Mouse (Mus musculus): Measurements from ENCODE around the gene Syt5. TPM values are rescaled to one million over a fixed set of nuclear protein-coding genes. Genes with fewer than 3 reads are reported as not detected.

Syt5 gene
- polyA plus RNA-seq, 1 experiment from 2014 or later: 2.8 TPM

DNA sequence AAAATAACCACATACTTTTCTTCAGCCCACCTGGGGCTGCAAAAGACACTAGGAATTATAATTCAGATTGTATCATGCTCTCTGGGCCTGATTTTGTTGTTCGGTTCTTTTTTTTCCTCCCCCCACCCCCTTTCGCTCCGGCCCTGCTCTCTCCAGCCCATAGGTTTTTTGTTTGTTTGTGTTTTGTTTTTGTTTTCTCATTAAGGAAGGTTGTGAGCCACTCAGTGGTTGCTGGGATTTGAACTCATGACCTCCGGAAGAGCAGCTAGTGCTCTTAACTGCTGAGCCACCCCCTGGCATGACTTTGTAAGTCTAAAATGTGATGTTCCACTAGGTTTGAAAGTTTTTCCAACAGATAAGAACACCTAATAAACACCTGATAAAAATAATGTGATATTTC, 44.2 kb downstream of the Syt5 start:
- Histone ChIP-seq H3K27me3 (ENCODE audit: insufficient read depth, poor library complexity, severe bottlenecking) (no peaks in the 10 kb centered on the region), H3K27ac (no peak overlapping the region), H3K4me1 (peaks cover 32% of the 10 kb centered on the region), H3K36me3 (peaks cover 4% of the 10 kb centered on the region; the same call in 1 of the 2 replicates), H3K9me3 (no peaks in the 10 kb centered on the region), H3K4me3 (no peak overlapping the region)
- DNase-seq (ENCODE audit: low spot score): no peak
- WGBS: 75% methylated on average over 4 of the region's 4 CpGs

DNA sequence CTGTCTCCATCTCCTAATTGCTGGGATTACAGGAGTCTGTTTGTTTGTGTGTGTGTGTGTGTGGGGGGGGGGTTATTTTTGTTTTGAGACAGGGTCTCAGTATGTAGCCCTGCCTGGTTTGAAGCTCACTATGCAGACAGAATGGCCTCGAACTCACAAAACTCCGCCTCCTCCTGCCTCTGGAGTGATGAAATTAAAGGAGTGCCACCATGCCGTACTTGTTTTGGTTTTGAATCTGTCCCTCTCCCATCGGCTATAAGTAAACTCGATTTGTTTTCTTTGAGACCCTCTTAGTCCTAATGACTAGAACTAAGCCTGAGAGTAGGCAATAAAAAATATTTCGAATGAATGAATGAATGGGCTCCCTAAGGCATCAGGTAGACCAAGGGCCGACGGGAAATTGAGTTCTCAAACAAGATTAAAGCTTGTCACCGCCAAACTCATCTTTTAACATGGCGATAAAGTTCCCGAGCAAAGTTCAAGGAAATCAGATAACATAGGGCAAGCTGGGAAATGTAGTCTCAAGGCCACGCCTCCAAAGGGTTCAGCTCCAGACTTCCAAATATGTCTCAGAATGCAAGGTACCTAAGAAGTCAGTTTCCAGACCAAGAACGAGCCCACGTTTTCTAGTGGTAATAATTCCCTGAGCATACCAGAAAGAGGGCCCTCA, 44.8 kb downstream of the Syt5 start:
- H3K4me1 ChIP-seq: peaks cover 37% of the 10 kb centered on the region
- H3K27me3 ChIP-seq (ENCODE audit: insufficient read depth, poor library complexity, severe bottlenecking): no peaks in the 10 kb centered on the region
- H3K36me3 ChIP-seq: peaks cover 2% of the 10 kb centered on the region; the same call in 1 of the 2 replicates
- no peak for DNase-seq (ENCODE audit: low spot score)
- H3K4me3 ChIP-seq: peak overlapping the region; percentile 94
- H3K27ac ChIP-seq: peak overlapping the region; percentile 95
- H3K9me3 ChIP-seq: no peaks in the 10 kb centered on the region
- 10% methylated on average over 14 of the region's 14 CpGs for WGBS

DNA sequence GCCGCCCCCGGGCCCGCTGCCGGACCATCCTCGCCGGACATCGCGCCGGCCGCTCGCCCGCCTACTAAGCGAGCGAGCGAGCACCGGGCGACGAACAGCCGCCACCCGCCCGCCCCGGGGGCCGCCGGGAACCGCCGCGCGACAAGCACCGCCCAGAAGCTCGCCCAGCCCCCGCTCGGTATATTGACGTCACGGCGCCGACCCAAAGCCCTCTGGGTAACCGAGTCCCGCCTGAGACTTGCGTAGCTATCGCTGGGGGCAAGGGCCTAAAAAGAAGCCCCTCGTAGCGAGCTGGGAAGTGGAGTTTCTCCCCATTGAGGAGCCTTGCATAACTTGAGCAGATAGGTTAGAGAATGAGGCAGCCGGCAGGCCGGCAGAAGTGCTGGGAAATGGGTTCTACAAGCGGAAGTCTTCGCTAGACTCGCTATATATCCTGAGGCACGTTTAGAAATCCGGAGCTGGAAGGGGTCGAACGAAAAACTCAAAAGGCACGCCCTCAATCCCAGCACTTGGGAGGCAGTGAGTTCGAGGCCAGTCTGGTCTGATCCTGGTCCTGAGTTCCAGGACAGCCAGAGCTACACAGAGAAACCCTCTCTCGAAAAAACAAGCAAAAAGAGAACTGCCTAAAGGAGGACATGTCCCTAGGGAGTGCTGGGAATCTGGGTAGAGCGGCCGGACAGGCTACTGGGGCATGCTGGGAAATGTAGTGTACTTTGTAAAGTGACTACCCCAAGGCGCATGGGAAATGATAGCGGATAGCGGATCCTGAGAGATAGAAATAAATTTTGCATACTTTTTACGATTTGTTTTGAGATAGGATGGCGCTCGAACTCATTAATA, 45.6 kb downstream of the Syt5 start, which contains the start of gene Ppp1r12c:
Ppp1r12c (minus strand) TSS at position 123 of the 840 bp plus-strand sequence.
- H3K27ac ChIP-seq: peak within 1 kb of the TSS; percentile 95
- peak within 1 kb of the TSS; percentile 94 for H3K4me3 ChIP-seq
- peaks cover 42% of the 10 kb centered on the region for H3K4me1 ChIP-seq
- peak; percentile 98 for DNase-seq (ENCODE audit: low spot score)
- no peaks in the 10 kb centered on the region for H3K9me3 ChIP-seq
- H3K27me3 ChIP-seq (ENCODE audit: insufficient read depth, poor library complexity, severe bottlenecking): no peaks in the 10 kb centered on the region
- WGBS: under 1% methylated on average over 62 of the region's 62 CpGs
- H3K36me3 ChIP-seq: peaks cover 9% of the 10 kb centered on the region

DNA sequence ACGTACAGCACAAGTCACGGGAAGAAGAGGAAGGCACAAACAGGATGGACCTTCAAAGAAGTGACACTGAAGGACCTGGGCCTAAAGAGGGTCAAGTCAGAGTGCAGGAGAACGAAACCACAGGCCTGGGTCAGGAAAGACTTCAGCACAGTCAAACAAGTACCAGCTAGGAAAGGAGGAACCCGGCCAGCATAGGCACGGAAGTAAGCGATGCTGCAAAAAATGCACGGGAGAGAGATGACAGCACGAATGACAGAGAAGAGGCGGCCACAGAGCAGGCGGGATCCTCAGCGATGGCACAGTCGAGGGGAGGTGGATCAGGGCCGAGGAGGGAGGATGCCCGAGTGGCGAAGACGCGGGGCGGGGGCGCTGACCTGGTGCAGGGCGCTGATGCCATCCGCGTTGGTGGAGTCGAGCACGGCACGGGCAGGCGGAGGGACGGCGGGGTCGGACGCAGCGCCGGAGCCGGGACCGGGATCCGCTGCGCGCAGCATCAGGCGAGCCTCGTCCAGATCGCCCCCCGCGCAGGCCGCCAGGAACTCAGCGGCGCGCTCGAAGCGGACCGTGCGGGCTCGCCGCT, 46.4 kb downstream of the Syt5 start:
- WGBS: under 1% methylated on average over 51 of the region's 52 CpGs
- Histone ChIP-seq H3K27me3 (ENCODE audit: insufficient read depth, poor library complexity, severe bottlenecking) (no peaks in the 10 kb centered on the region), H3K9me3 (no peaks in the 10 kb centered on the region), H3K4me3 (peak overlapping the region; percentile 94), H3K36me3 (peaks cover 17% of the 10 kb centered on the region), H3K27ac (peak overlapping the region; percentile 95), H3K4me1 (peaks cover 42% of the 10 kb centered on the region)
- no peak for DNase-seq (ENCODE audit: low spot score)

DNA sequence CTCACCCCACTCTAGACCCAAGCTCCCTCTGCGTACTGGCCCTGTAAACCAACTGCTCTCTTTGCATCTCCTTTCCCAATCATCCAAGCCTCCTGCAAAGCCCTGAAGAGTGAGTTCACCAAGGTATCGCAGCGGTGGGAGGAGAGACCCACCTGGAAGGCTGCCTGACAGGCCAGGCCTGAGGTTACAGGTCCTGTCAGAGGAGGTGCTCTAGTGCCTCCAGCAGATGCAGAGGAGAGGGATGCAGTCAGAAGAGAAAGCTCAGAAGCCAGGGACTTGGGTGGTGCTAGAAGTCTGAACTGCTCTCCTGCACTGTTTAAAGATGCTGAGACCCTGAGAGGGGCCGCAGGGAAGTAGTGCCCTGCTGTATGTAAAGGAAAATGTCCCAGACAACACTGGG, 48.3 kb downstream of the Syt5 start:
- 72% methylated on average over 4 of the region's 4 CpGs for WGBS
- Histone ChIP-seq H3K27ac (peak overlapping the region; percentile 2; the same call in 1 of the 2 replicates), H3K27me3 (ENCODE audit: insufficient read depth, poor library complexity, severe bottlenecking) (no peaks in the 10 kb centered on the region), H3K36me3 (peaks cover 35% of the 10 kb centered on the region), H3K9me3 (no peaks in the 10 kb centered on the region), H3K4me1 (peaks cover 34% of the 10 kb centered on the region), H3K4me3 (peak overlapping the region; percentile 94)
- DNase-seq (ENCODE audit: low spot score): no peak

DNA sequence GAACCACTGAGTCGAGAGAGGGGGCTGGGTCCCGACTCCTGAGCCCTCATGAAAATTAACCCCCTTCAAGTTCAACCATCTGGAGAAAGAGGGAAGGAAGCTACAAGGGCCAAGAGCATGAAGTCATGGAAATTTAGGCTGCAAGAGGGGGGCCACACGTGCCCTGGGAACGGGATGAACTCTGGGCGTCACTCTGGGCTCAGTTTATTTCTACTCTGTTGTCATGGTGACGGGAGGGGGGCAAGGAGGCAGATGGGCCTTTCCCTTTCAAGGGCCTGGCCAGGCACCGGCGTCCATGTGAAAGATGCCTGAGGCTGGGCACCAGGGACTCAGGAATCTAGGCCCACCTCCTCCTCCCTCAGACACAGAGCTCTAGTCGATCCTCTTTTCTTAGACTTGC, 49.1 kb downstream of the Syt5 start:
- peak overlapping the region; percentile 37 for H3K27ac ChIP-seq
- no peaks in the 10 kb centered on the region for H3K9me3 ChIP-seq
- H3K36me3 ChIP-seq: peaks cover 43% of the 10 kb centered on the region
- H3K27me3 ChIP-seq (ENCODE audit: insufficient read depth, poor library complexity, severe bottlenecking): no peaks in the 10 kb centered on the region
- WGBS: 25% methylated on average over 9 of the region's 9 CpGs
- H3K4me3 ChIP-seq: peak overlapping the region; percentile 22; the same call in 1 of the 2 replicates
- peaks cover 34% of the 10 kb centered on the region for H3K4me1 ChIP-seq
- DNase-seq (ENCODE audit: low spot score): peak; percentile 88

DNA sequence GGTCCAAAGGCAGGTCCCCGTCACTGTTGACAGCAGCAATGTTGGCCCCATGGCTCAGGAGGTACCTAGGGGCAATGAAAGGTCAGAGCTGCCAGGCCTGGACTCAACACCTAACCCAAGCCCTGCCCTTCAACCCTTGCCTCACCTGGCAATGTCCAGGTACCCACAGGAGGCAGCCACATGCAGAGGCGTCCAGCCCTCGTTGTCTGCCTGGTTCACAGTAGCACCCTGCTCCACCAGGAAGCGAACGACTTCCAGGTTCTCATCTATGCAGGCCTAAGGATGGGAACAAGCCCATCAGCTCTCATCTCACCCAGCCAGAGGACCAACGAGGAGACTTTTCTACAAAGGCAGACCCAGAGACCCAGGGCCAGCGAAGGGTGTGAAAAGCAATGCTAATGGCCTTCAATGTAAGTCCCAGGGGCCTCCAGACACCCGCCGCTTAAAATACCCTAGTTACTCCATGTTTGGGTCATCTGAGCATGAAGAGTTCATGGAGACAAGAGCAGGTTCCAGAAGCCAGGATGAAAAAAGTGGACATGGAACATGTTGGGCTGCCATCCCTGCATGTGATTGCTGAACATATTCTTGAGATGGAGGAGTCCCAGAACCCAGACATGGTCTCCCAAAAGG, 50.0 kb downstream of the Syt5 start:
- peaks cover 51% of the 10 kb centered on the region for H3K36me3 ChIP-seq
- peaks cover 41% of the 10 kb centered on the region for H3K4me1 ChIP-seq
- no peak overlapping the region for H3K4me3 ChIP-seq
- no peaks in the 10 kb centered on the region for H3K9me3 ChIP-seq
- WGBS: 88% methylated on average over 9 of the region's 9 CpGs
- no peak overlapping the region for H3K27ac ChIP-seq
- no peak for DNase-seq (ENCODE audit: low spot score)
- no peaks in the 10 kb centered on the region for H3K27me3 ChIP-seq (ENCODE audit: insufficient read depth, poor library complexity, severe bottlenecking)

DNA sequence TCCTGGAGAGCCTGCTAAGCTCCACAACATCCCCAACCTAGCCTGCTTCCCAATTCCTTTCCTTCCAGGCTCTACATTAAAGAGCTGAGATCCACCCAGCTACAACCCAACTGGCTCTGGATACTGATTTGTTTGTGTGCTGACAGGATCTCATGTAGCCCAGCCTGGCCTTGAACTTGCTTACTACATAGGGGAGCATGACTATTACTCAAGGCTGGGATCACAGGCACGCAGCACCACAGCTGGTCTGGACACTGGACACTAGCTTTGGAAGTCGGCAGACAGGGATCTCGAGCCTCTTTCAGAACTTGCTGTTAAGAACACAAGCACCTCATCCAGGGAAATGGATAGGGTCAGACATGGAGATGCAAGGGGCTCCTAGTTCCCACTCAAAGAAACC, 50.9 kb downstream of the Syt5 start:
- no peak overlapping the region for H3K27ac ChIP-seq
- H3K36me3 ChIP-seq: peaks cover 59% of the 10 kb centered on the region
- peaks cover 41% of the 10 kb centered on the region for H3K4me1 ChIP-seq
- 91% methylated on average over 3 of the region's 3 CpGs for WGBS
- DNase-seq (ENCODE audit: low spot score): no peak
- no peaks in the 10 kb centered on the region for H3K27me3 ChIP-seq (ENCODE audit: insufficient read depth, poor library complexity, severe bottlenecking)
- no peaks in the 10 kb centered on the region for H3K9me3 ChIP-seq
- H3K4me3 ChIP-seq: no peak overlapping the region

DNA sequence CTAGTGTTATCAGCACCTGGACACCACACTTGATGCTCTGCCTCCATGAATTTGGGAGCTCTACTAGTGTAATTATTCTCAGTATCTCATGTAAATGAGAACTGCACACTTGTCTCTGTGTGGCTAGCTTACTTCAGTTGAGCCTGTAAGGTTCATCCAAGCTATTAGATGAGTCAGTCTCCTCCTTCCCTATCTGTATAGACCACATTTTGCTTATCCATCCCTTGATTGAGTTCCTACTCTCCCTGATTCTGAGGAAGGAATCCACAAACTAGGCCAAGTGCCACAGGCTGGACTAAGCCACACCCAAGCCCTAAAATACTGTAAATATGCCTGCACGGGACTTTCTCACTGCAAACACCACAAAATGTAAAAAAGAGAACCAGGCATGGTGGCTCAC, 53.4 kb downstream of the Syt5 start:
- no peak for DNase-seq (ENCODE audit: low spot score)
- H3K9me3 ChIP-seq: no peaks in the 10 kb centered on the region
- no peak overlapping the region for H3K4me3 ChIP-seq
- 84% methylated on average over 1 of the region's 1 CpGs for WGBS
- H3K4me1 ChIP-seq: peaks cover 29% of the 10 kb centered on the region
- H3K27me3 ChIP-seq (ENCODE audit: insufficient read depth, poor library complexity, severe bottlenecking): no peaks in the 10 kb centered on the region
- no peak overlapping the region for H3K27ac ChIP-seq
- peaks cover 76% of the 10 kb centered on the region for H3K36me3 ChIP-seq

DNA sequence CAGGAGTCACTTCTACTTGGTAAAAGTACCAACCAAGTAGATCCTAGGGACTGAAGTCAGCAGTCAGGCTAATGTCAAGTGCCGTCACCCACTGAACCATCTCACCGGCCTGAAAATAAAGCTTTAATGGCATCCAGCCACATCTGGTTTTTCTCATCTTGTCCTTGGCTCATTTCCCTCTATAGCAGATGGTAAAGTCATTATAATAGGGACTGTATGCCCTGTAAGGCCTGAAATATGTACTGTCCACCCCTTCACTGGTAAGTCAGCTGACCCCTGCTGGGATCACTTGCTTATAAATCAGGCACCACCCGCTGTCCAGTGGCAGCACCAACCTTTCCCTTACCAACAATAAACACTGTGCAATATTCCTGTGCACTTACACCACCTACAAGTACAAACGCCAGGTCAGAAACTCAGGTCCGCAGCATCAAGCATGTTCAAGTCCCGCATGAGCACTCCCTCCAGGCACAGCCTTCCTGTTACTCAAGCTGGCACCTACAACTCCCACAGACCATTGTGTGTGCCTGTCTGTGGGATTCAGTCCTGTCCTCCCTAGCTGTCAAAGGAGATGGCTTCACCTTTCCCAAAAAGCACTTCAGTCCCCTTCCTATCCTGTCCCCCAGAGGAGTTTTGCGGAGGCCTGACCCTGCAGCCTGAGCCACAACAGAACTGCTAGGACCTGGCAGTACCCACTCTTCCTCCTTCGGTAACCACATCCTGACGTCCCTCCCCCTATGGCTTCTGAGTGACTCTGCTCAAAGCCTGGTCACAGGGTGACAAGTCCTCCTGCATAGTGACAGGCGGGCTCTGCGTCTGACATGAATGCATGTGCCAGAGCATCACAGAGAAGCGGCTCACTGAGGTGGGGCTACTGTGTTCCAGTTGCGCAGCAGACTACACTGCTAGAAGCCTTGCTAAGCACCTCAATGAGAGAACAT, 54.8 kb downstream of the Syt5 start:
- 84% methylated on average over 13 of the region's 13 CpGs for WGBS
- Histone ChIP-seq H3K4me1 (peaks cover 15% of the 10 kb centered on the region), H3K4me3 (no peak overlapping the region), H3K27ac (peak overlapping the region; percentile 38; the same call in 1 of the 2 replicates), H3K27me3 (ENCODE audit: insufficient read depth, poor library complexity, severe bottlenecking) (no peaks in the 10 kb centered on the region), H3K9me3 (no peaks in the 10 kb centered on the region), H3K36me3 (peaks cover 82% of the 10 kb centered on the region)
- no peak for DNase-seq (ENCODE audit: low spot score)

DNA sequence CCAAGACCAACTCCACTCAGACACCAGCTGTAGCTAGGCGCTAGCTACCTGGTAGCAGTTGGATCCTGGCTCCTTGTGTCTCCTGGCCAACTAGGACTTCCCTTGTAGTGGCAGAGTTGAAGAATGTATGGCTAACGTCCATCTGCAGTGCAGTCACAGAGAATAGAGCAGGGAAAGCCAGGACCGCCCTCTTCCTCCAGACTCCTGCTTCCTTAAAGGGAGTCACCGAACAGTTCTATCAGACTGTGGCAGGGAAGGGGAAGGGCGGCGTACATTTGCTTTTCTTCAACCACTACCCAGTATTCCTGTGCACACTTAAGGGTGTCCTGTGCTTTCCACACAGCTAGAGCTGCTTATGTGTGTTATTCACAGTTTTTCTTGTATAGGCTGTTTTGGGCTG, 56.0 kb downstream of the Syt5 start:
- Histone ChIP-seq H3K4me1 (peaks cover 10% of the 10 kb centered on the region; the same call in 1 of the 2 replicates), H3K27ac (0 out of 2 replicates have a peak overlapping the region, but pooled peaks have one; percentile 12), H3K36me3 (peaks cover 81% of the 10 kb centered on the region), H3K4me3 (no peak overlapping the region), H3K9me3 (no peaks in the 10 kb centered on the region), H3K27me3 (ENCODE audit: insufficient read depth, poor library complexity, severe bottlenecking) (no peaks in the 10 kb centered on the region)
- 73% methylated on average over 6 of the region's 6 CpGs for WGBS
- no peak for DNase-seq (ENCODE audit: low spot score)
